Mouse (Mus musculus): Measurements from ENCODE around the gene Stard8. TPM values are rescaled to one million over a fixed set of nuclear protein-coding genes. Genes with fewer than 3 reads are reported as not detected.
A peak's percentile ranks its signal among the peaks of the same experiment; 100 is the strongest.
"Not testable (repeated sequence)": the region's sequence is repeated elsewhere in the genome, so short reads cannot be mapped to it uniquely, and the experiment has no call there.

The Stard8 gene
- total RNA-seq (2021): 1 to 10 TPM; 8.9 to 10.0 TPM
- long read RNA-seq, full-length matches to known transcripts: 4 of 11 reads
- long read RNA-seq, partial matches to known transcripts: 1 of 11 reads
- long read RNA-seq, other reads (novel, unspliced or antisense): 6 of 11 reads

DNA sequence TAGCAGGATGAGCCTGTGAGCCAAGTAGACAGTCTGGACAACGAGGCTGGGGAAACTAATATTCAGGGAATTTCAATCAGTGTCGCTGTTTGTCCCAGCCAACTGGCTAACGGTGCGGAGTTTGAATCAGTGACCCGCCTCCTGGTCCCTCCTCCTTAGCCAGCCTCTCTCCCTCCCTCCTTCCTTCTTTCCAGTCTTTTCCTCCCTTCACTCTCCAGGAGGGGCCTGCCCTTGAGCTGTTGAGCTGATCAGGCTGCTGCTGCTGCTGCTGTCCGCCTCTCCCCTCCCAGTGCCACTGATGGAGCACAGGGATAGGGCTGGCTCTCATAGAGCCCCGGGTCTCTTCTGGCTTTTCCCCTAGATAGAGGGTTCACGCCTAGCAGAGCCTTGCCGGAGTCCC is at the start of gene Stard8:
Stard8 (plus strand) TSS at position 203 of the 400 bp plus-strand sequence.
- DNase-seq (ENCODE audit: low spot score in 2 of 2): no peak

- no peak for DNase-seq (ENCODE audit: low spot score in 2 of 2)
Measured at GRCm38 (mm10) chrX:98953941-98954340, 49.1 kb upstream of the Stard8 start.

DNA sequence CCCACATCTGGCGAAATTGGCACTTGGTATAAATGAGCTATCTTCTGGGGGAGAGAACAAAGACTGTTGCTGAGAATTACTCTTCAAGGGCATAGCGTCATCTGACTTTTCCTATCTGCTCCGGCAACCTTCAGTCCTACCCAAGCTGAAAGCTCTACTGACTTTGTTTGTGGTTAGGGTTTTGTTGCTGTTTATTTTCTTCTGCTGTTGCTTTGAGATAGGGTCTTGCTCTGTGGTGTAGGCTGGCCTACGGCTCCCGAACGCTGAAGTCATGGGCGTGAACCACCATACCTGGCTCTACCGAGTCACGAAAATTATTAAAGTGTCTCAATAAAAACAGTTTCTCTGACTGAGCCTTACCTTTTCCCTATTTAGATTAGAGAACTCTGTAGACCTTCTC is 44.8 kb upstream of the Stard8 start:
- DNase-seq (ENCODE audit: low spot score in 2 of 2): no peak

GRCm38 (mm10) chrX:98959050-98959449 is 44.0 kb upstream of the Stard8 start:
- DNase-seq (ENCODE audit: low spot score in 2 of 2): no peak

DNA sequence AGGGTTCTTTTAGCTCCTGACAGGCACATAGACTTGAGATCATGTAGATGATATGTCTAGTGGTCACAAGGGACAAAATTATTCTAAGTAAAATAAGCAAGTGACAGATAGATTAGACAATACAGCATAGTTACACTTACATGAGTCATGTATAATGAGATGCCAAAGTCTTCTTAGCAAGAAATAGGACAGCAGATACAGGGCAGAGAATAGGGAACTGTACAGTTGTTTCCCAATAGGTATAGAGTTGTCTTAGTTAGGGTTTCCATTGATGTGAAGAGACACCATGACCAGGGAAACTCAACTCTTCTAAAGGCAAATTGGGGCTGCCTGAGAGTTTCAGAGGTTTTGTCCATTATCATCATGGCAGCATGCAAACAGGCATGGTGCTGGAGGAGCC is 39.3 kb upstream of the Stard8 start:
- no peak for DNase-seq (ENCODE audit: low spot score in 2 of 2)

GRCm38 (mm10) chrX:98964513-98964912 is 38.5 kb upstream of the Stard8 start:
- no peak for DNase-seq (ENCODE audit: low spot score in 2 of 2)

DNA sequence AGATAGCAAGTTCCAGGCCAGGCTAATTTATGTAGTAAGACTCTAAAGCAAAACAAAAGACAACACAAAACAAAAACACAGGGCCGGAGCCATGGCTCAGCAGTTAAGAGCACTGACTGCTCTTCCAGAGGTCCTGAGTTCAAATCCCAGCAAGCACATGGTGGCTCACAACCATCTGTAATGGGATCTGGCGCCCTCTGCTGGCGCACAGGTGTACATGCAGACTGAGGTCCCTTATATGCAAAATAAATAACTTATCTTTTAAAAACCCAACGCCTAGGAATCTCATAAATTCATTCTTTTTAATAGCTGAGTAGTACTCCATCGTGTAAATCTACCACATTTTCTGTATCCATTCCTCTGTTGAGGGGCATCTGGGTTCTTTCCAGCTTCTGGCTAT is 16.4 kb upstream of the Stard8 start:
- DNase-seq (ENCODE audit: low spot score in 2 of 2): not testable (repeated sequence)

- DNase-seq (ENCODE audit: low spot score in 2 of 2): peak; percentile 16 to 49
Measured at GRCm38 (mm10) chrX:98989574-98989973, 13.5 kb upstream of the Stard8 start.

DNA sequence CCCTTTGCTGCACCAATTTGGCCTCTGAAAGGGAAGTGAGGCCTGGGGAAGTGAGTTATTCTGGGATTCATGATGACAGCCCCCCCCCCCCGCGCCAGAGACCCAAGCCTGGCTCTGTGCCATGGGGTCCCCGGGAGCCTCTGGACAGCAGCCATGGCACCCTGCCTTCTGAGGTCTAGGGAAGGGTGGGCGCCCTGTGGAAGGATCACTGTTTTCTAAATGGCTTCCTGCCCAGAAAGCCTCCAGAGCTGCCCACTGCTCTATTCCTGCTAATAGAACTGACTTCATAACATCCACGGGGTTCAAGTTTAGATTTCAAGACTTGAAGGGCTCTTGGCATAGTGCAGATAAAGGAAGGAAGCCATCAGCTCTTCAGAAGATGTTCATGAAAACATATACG is 983 bp upstream of the Stard8 start:
- no peak for DNase-seq (ENCODE audit: low spot score in 2 of 2)

DNA sequence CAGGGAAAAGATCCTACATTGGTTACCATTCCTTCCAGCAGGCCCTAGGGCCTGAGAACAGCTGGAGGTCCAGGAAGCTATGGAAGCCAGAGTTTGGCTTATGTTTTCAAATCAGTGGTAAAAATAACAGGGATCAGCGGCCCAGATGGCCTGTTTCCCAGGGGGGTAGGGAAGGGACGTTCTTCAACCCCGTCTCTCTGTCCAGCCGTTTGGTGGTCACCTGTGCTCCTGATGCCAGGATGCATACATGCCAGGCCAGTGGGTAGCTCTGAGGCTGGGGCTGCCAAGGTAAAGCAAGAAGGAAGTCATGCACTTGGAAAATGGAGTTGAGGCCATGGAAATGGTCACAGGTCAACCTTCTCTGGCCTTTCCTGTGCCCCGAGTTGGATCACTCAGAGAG is 7.5 kb downstream of the Stard8 start:
- no peak for DNase-seq (ENCODE audit: low spot score in 2 of 2)

DNA sequence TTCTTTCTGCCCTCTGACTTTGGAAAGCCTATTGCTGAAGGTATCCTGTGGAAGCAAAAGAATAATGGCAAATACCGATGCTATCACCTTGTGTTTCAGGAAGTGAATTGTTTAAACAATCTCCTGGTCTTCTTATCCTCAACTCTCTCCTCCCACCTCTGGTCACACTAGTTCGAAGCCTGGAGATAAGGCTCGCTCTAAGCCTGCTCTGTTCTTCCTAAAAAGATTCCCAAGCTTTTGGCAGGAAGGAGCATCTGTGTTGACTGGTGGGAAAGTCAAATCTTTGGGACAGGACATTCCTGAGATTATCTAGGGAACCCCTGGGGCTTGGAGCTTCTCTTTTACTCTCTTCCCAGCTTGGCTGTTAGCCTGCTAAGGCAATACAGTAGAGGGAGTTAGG is 8.2 kb downstream of the Stard8 start:
- no peak for DNase-seq (ENCODE audit: low spot score in 2 of 2)

- no peak for DNase-seq (ENCODE audit: low spot score in 2 of 2)
Measured at GRCm38 (mm10) chrX:99012486-99012885, 9.4 kb downstream of the Stard8 start.

GRCm38 (mm10) chrX:99015705-99016104 is 12.7 kb downstream of the Stard8 start:
- no peak for DNase-seq (ENCODE audit: low spot score in 2 of 2)

GRCm38 (mm10) chrX:99016987-99017386 is 13.9 kb downstream of the Stard8 start:
- no peak for DNase-seq (ENCODE audit: low spot score in 2 of 2)

GRCm38 (mm10) chrX:99017874-99018273 is 14.8 kb downstream of the Stard8 start:
- peak in 1 of 2 experiments; percentile 3 for DNase-seq (ENCODE audit: low spot score in 2 of 2)

- DNase-seq (ENCODE audit: low spot score in 2 of 2): no peak
Measured at GRCm38 (mm10) chrX:99019303-99019702, 16.3 kb downstream of the Stard8 start.

DNA sequence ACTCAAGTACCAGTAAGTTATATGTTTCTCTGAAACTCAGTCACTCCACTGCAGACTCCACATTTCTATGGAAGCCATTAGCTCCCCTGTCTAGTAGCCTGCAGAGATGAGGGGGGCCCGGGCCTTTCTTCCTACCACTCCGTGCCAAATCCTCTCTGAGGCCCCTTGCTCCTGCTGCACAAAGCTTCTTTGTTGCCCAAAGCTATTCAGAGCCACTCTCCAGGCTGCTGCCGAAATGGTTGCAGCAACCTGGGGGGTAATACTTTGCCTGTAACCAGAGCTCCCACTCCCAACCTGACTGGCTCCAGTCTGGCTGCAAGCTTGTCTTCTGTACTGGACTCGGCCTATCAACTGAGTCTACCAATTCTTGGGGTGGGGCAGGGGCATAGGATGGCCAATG is 17.2 kb downstream of the Stard8 start:
- no peak for DNase-seq (ENCODE audit: low spot score in 2 of 2)

DNA sequence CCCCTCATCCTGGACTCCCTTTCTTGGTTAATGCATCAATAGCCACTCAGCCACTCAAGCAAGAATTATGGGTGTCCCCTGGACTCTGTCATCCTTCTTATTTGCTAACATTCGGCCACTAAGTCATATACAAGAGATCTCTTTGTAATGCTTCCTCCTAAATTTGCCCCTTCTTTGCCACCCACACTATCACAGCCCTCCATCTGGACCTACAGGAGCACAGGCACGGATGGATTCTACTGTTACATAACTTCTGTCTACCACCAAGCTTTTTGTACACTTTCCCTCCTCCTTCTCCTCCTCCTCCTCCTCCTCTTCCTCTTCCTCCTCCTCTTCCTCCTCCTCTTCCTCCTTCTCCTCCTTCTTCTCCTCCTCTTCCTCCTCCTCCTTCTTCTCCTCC is 18.5 kb downstream of the Stard8 start:
- peak in 1 of 2 experiments; percentile 9 for DNase-seq (ENCODE audit: low spot score in 2 of 2)

DNA sequence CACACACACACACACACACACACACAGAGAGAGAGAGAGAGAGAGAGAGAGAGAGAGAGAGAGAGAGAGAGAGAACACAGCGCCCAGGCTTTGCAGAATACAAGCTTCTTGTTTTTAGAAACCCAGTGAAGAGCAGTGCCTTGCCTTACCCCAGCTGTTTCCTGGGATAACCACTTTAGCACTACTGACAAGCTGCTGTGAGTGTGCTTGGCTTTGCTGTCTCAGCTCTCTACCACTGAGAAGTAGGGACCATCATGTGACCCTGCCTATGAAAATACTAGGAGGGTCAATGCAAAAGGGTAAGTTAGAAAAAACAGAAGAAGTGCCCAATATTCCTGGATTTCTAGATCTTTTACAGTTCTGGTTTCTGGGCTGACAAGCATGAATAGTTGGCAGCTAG is 20.9 kb downstream of the Stard8 start:
- DNase-seq (ENCODE audit: low spot score in 2 of 2): no peak

DNA sequence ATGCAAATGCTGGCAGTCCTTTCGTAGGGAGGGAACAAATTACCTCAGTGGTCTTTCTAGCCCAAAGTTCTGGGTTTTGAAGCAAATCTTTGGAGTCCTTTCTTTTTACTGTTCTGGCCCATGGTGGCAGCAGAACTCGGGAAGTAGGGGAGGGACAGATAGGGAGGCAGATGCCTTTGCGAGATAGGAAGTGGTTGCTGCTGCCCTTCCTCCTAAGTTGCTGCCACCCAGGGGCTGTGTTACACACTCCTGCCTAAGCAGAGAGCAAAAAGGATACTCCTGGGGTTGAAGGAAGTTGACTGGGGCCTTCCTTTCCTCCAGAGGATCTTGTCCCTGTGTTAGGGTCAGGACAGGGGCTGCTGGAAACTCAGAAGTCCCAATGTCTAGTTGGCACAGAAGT is 32.4 kb downstream of the Stard8 start:
- no peak for DNase-seq (ENCODE audit: low spot score in 2 of 2)

DNA sequence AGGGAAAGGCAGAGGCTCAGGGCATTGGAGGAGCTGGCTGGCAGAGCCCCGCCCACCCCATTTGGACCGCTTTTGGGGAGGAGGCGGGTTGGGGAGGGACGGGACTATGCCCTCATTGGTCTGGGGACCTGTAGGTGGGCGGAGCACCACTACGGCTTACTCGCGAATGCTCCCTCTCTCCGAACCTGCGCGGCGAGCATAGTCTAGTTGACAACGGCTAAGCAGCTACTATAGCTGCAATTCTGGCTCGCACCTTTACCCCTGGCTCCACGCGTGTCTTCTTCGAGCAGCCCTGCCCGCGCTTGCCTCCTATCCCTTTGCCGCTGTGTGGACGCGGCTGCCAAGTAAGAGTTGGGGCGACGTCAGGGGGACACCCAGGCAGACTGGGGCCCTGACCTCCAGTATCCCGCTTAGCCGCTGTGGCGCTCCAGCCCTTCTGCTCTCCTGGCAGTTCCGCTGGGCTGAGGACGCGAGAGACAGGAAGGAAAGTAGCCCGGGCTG is 39.5 kb downstream of the Stard8 start:
- DNase-seq (ENCODE audit: low spot score in 2 of 2): peak; percentile 52 to 73

- no peak for DNase-seq (ENCODE audit: low spot score in 2 of 2)
Measured at GRCm38 (mm10) chrX:99043275-99043674, 40.2 kb downstream of the Stard8 start.

DNA sequence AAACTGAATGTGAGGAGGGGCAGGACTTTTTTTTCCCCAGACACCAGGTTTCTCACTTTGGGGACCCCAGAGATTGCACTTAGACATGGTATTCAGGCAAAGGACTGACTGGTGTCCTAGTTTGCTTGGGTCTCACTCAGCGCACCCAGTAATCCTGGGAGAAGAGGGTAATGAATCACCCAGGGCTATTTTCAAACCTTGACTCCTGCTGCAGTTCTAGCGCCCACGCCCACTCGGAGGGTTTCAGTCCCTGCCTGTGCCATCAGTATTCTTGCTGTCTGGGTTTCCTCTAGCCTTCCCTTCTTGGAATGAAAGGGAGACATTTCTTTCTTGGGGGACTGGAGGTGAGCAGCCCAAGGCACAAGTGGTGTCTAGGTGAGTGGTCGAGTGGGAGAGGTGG is 40.7 kb downstream of the Stard8 start:
- no peak for DNase-seq (ENCODE audit: low spot score in 2 of 2)

DNA sequence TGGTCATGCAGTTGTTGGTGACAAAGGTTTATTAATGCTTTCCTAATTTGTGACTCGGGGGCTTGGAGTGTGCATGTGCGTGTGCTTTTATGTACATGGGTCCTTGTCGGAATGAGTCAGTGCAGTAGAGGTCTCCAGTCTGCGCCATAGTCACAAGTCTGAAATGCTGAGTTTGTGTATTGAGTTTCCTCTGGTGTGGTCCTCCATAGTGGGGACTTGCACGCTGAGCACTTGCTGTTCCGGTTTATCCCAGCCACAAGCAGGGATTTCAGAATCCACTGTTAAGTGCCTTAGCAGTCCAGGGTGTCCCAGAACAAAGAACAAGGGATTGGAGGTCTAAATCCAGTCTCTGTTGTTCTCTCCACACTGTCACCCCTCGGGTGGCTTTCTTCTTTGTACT is 42.3 kb downstream of the Stard8 start:
- DNase-seq (ENCODE audit: low spot score in 2 of 2): no peak
